Mouse (Mus musculus) kidney, adult 2 months (tissue): ENCODE measurements at regions not wholly inside any gene's neighbourhood (a gene's known extent, or its start where the extent isn't known, plus 50 kb on each side); places are given as distances from the start of the nearest gene placed in this dataset.
A peak's percentile ranks its signal among the peaks of the same experiment; 100 is the strongest.

Experiments used
- DNase-seq: peaks from one replicate; pipeline ENCODE4 v3.0.0; 2021
- H3K27ac ChIP-seq: fragments of 200-500 bp; 2 replicates; pipeline ENCODE4 v1.5.1; 2012; ENCODE audit warnings: low read depth, low read length, control low read depth, inconsistent platforms; ENCODE audit not compliant: insufficient read depth
- H3K27me3 ChIP-seq: fragments of 200-500 bp; replicated peaks from 2 replicates; pipeline ENCODE4 v1.6.1; 2012; ENCODE audit warnings: mild to moderate bottlenecking, moderate library complexity, low read length, inconsistent platforms; ENCODE audit not compliant: control insufficient read depth, insufficient read depth
- H3K36me3 ChIP-seq: fragments of 200-500 bp; 2 replicates; pipeline ENCODE4 v1.6.1; 2012; ENCODE audit warnings: mild to moderate bottlenecking, moderate library complexity, low read length, inconsistent platforms; ENCODE audit not compliant: control insufficient read depth, insufficient read depth
- H3K4me1 ChIP-seq: fragments of 200-500 bp; 2 replicates; pipeline ENCODE4 v1.6.1; 2011; ENCODE audit warnings: low read length; ENCODE audit not compliant: control insufficient read depth, insufficient read depth
- H3K4me3 ChIP-seq: fragments of 200-500 bp; 2 replicates; pipeline ENCODE4 v1.5.1; 2011; ENCODE audit warnings: mild to moderate bottlenecking, low read depth, low read length, control low read depth; ENCODE audit not compliant: insufficient read depth
- CTCF ChIP-seq: fragments of 200-500 bp; conservative IDR thresholded peaks from 2 replicates; pipeline ENCODE4 v1.5.1; 2011; ENCODE audit warnings: low read depth, mild to moderate bottlenecking, control low read depth, low read length, moderate library complexity, mixed read lengths; ENCODE audit not compliant: insufficient read depth, insufficient read length
- POLR2A ChIP-seq: fragments of 200-500 bp; IDR thresholded peaks from one replicate; pipeline ENCODE4 v1.6.1; 2011; ENCODE audit warnings: low read depth, low read length, control low read depth
- WGBS: fragments of 180-500 bp; shearing (Covaris S2); methylation state at CpG from one replicate; pipeline ENCODE4 v1.1.7; 2018; 5-methylcytosine and 5-hydroxymethylcytosine counted together

GRCm38 (mm10) chr8:36340454-36340853 is 574.9 kb downstream of the Gm19410 start:
- TF ChIP-seq CTCF = no peak
- TF ChIP-seq POLR2A = no peak
- no peaks in the 10 kb centered on the region for H3K27me3 ChIP-seq
- no peaks in the 10 kb centered on the region for H3K36me3 ChIP-seq
- WGBS = 79% methylated on average over 3 of the region's 3 CpGs
- DNase-seq = no peak
- no peaks in the 10 kb centered on the region for H3K4me1 ChIP-seq
- H3K27ac ChIP-seq = no peak overlapping the region
- no peak overlapping the region for H3K4me3 ChIP-seq

GRCm38 (mm10) chr8:36341965-36342364 is 576.4 kb downstream of the Gm19410 start:
- WGBS = 56% methylated on average over 4 of the region's 4 CpGs
- DNase-seq = no peak
- no peaks in the 10 kb centered on the region for H3K27me3 ChIP-seq

GRCm38 (mm10) chr8:36342650-36343049 is 577.1 kb downstream of the Gm19410 start:
- Histone ChIP-seq H3K4me3 (no peak overlapping the region), H3K27ac (no peak overlapping the region), H3K4me1 (no peaks in the 10 kb centered on the region), H3K36me3 (no peaks in the 10 kb centered on the region), H3K27me3 (no peaks in the 10 kb centered on the region)
- DNase-seq = no peak
- 42% methylated on average over 5 of the region's 5 CpGs for WGBS
- TF ChIP-seq CTCF (no peak), POLR2A (no peak)

More at GRCm38 (mm10) chr8:36341965-36342364, 576.4 kb downstream of the Gm19410 start:
- TF ChIP-seq CTCF = no peak
- TF ChIP-seq POLR2A = no peak
- Histone ChIP-seq H3K36me3 (no peaks in the 10 kb centered on the region), H3K27ac (no peak overlapping the region), H3K4me3 (no peak overlapping the region), H3K4me1 (no peaks in the 10 kb centered on the region)

- H3K27ac ChIP-seq = no peak overlapping the region
- no peaks in the 10 kb centered on the region for H3K4me1 ChIP-seq
- WGBS = 46% methylated on average over 7 of the region's 7 CpGs
- H3K4me3 ChIP-seq = no peak overlapping the region
- TF ChIP-seq CTCF (peak; percentile 100; the same call in 1 of the 2 replicates), POLR2A (no peak)
- no peaks in the 10 kb centered on the region for H3K36me3 ChIP-seq
- DNase-seq = peak; percentile 92
- H3K27me3 ChIP-seq = no peaks in the 10 kb centered on the region
Measured at GRCm38 (mm10) chr8:36346682-36347324, 581.2 kb downstream of the Gm19410 start.

GRCm38 (mm10) chr8:36348067-36348466 is 582.5 kb downstream of the Gm19410 start:
- no peaks in the 10 kb centered on the region for H3K36me3 ChIP-seq
- no peak for TF ChIP-seq POLR2A
- TF ChIP-seq CTCF = no peak
- H3K4me1 ChIP-seq = no peaks in the 10 kb centered on the region
- no peaks in the 10 kb centered on the region for H3K27me3 ChIP-seq
- no peak overlapping the region for H3K27ac ChIP-seq
- H3K4me3 ChIP-seq = no peak overlapping the region
- DNase-seq = no peak
- WGBS = 89% methylated on average over 1 of the region's 1 CpGs

GRCm38 (mm10) chr8:36354926-36355325 is 589.3 kb downstream of the Gm19410 start:
- Histone ChIP-seq H3K36me3 (no peaks in the 10 kb centered on the region), H3K27me3 (no peaks in the 10 kb centered on the region), H3K27ac (no peak overlapping the region), H3K4me3 (no peak overlapping the region), H3K4me1 (no peaks in the 10 kb centered on the region)
- DNase-seq = peak; percentile 25
- 18% methylated on average over 3 of the region's 3 CpGs for WGBS
- no peak for TF ChIP-seq CTCF
- TF ChIP-seq POLR2A = no peak

- no peak overlapping the region for H3K27ac ChIP-seq
- DNase-seq = no peak
- no peaks in the 10 kb centered on the region for H3K36me3 ChIP-seq
- no peak for TF ChIP-seq POLR2A
- no peak for TF ChIP-seq CTCF
- H3K4me1 ChIP-seq = no peaks in the 10 kb centered on the region
- H3K27me3 ChIP-seq = no peaks in the 10 kb centered on the region
- WGBS = 85% methylated on average over 2 of the region's 2 CpGs
- H3K4me3 ChIP-seq = no peak overlapping the region
Measured at GRCm38 (mm10) chr8:36358998-36359397, 593.4 kb downstream of the Gm19410 start.
